Mouse (Mus musculus) leukemia stem cell, adult 10-12 weeks (primary cell): ENCODE results near the gene Tsga13. TPM values are rescaled to one million over a fixed set of nuclear protein-coding genes. Genes with fewer than 3 reads are reported as not detected.

Experiments
- polyA plus RNA-seq: library from polyadenylated mRNA; stranded (reverse); fragments of >175 nt; gene quantifications from 2 replicates; pipeline ENCODE4 v1.2.3, GENCODE M21; 2012; ENCODE audit warnings: low replicate concordance

Tsga13 gene
- polyA plus RNA-seq, result not detected in 2 replicates

DNA sequence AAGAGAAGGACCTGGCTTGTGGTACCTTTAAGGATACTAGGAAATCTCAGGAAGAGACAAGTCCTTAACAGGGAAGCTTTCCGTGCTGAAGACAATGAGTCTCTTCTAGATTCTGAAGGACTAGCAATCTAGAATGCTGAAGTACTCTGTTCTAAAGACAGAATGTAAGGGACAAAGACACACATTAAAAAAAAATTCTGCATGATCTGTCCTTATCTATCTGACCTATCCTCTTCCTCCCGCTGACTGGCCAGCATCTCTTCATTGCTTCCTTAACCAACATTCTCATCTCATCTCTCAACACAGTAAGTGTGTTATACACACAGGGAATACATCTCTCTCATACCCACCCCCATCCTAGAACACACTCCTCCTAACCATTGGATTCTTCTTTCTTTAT lies at the start of gene Tsga13:
Tsga13 (minus strand) TSS at position 101 of the 400 bp plus-strand sequence.

DNA sequence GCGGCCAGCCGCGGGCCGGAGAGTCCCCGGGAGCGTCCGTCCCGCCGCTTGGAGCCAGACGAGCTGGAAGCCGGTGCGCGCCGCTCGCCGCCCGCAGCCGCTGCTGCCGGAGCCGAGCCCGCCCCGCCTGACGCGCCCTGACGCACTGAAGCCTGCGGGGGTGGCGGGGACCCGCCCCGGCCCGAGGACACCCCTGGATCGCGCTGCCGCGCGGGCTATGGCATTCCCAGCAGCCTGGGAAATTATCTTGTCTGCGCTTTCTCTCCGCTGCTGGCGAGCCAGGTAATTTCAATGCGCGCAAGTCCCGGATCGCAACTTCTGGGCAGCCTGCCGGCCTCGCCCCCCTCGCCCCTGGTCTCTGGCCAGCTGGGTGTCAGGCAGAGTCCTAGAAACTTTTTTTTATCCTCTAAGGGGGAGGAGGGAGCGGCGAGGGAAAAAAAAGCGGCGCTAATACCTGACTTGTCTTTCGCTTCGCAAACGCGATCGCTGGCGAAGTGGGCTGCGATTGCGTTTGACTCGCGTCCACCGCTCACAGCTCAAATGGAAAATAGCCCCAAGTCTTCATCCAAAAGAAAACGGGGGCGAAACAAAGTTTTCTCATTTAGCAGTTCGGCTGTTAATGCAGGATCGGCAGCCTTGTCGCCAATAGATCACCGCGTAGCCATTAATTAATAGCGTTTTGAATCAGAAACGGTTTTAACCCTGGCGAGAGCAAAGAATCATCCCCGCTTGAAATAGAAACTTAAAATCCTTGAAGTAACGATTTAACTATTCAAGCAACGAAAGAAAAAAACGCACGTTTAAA lies 43.6 kb upstream of the Tsga13 start, which contains the start of gene Klf14:
Klf14 (minus strand) TSS at position 343 of the 805 bp plus-strand sequence.

DNA sequence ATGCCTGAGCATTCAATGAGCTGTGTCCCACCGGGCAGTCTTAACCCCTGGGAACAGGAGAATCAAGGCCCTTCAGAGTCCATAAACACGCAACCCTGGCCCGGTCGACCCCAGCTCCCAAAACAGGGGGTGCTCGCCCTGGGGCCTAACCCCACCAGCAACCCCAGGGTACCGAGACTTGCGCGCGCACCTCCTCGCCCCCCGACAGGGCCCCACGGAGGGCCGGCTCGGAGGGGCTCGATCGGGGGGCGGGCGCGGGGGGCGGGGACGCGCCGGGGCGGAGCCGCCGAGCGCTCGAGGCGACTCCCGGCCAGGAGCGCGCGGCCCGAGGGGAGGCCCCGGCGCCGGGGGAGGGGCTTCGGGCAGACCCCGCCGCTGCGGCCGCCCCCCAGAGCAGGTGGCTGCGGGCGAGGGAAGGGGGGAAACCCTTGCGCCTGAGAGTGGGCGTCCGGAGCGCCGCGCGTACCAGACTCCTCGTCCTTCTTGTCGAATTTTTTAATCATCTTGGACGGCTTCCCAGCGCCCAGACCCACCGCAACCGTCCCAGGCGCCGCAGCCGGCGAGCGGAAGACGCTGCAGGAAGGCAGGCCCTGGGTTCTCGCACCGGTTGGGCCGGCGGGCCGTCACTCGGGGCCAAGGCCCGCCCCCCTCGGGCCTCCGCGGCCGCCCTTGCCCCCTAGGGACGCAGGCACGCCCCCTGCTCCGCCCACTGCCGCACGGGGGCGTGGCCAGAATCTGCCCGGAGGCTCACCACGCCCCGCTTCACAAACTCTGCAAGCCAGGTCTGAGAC lies 19.0 kb downstream of the Tsga13 start, which contains the start of gene Copg2:
Copg2 (minus strand) TSS at position 600 of the 791 bp plus-strand sequence.

Other genes with a start within 250 kb of the Tsga13 start
- gene Cep41, start 221.8 kb downstream of the Tsga13 start, polyA plus RNA-seq, result 34.0 and 34.1 TPM in 2 replicates
- gene Mest, start 192.0 kb downstream of the Tsga13 start, polyA plus RNA-seq, result 1.5 and 18.1 TPM in 2 replicates
- 0.71 and 3.0 TPM in 2 replicates for gene Copg2, start 18.8 kb downstream of the Tsga13 start, polyA plus RNA-seq
- gene Klf14, start 43.5 kb upstream of the Tsga13 start, polyA plus RNA-seq, result not detected in 2 replicates